Mouse (Mus musculus): ENCODE data around the gene Dcun1d4.
"Not testable (repeated sequence)": the region's sequence is repeated elsewhere in the genome, so short reads cannot be mapped to it uniquely, and the experiment has no call there.

DNA sequence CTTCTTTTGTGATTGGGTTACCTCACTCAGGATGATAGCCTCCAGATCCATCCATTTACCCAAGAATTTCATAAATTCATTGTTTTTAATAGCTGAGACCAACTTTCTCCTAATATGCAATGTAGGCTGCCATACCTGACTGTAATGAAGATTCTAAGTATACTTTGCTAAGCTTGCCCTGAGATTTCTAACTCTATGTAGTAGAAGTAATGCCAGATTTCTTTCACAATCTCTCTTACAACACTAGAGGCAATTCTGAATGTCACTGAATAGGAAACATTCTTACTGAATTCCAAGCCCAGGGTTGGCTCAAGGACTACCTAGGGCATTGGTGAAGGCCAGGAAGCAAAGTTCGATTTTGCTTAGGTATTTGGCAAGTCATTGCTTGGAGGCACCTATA, 1.6 kb downstream of the Dcun1d4 start:
- not testable (repeated sequence) for TF ChIP-seq CTCF (IDR thresholded peaks at IDR 0.05; ENCODE audit: low read depth, low read length); POLR2A (IDR thresholded peaks at IDR 0.05; ENCODE audit: insufficient read depth, low read length)

All from ES-Bruce4 (cell line).